Mouse (Mus musculus): ENCODE results near the gene Map4. TPM values are rescaled to one million over a fixed set of nuclear protein-coding genes. Genes with fewer than 3 reads are reported as not detected.

The Map4 gene
- total and polyA plus RNA-seq, 3 experiments: 14.4 to 45.8 (median 28.9) TPM

GRCm38 (mm10) chr9:110057200-110057599, 125.9 kb downstream of the Map4 start:
- Histone ChIP-seq H3K79me2 (replicated peaks; ENCODE audit: control insufficient read depth, extremely low read depth, insufficient read depth, poor library complexity, severe bottlenecking) (no peaks in the 10 kb centered on the region), H3K9me3 (replicated peaks; ENCODE audit: low read length) (no peaks in the 10 kb centered on the region), H3K9ac (ENCODE audit: insufficient read depth, low read depth) (no peak overlapping the region), H3K27me3 (replicated peaks) (no peaks in the 10 kb centered on the region), H3K4me2 (ENCODE audit: insufficient read depth, low read depth, poor library complexity, severe bottlenecking) (no peak overlapping the region), H3K4me1 (ENCODE audit: control insufficient read depth in 1 of 2, insufficient read depth in 2 of 2) (peaks cover 0 to 21% of the 10 kb centered on the region in 2 experiments; a peak in 2 of 4 replicates), H3K36me3 (replicated peaks in 1 of 2; ENCODE audit: control insufficient read depth in 1 of 2, insufficient read depth in 1 of 2, low read length in 1 of 2) (peaks cover 2 to 29% of the 10 kb centered on the region in 2 experiments), H3K4me3 (replicated peaks in 1 of 3; ENCODE audit: low read depth in 2 of 3, low read length in 2 of 3, poor library complexity in 1 of 3) (no peak overlapping the region), H3K27ac (ENCODE audit: insufficient read depth, low read depth) (no peak overlapping the region)
- TF ChIP-seq NELFE (IDR thresholded peaks at IDR 0.05; ENCODE audit: low read depth, low read length): no peak
- no peak for TF ChIP-seq POLR2A (IDR thresholded peaks at IDR 0.05; ENCODE audit: low read depth, low read length)
- no peak for TF ChIP-seq MYC (IDR thresholded peaks at IDR 0.05; ENCODE audit: low read depth, low read length)
- TF ChIP-seq RAD21 (IDR thresholded peaks at IDR 0.05; ENCODE audit: low read depth, low read length): no peak
- TF ChIP-seq BHLHE40 (IDR thresholded peaks at IDR 0.05; ENCODE audit: low read depth, low read length): no peak
- no peak for TF ChIP-seq CTCF (conservative IDR thresholded peaks at IDR 0.05 in 1 of 2, IDR thresholded peaks at IDR 0.05 in 1 of 2; ENCODE audit: low read depth in 2 of 2, low read length in 2 of 2)
- no peak for TF ChIP-seq JUN (IDR thresholded peaks at IDR 0.05; ENCODE audit: insufficient read depth, low read depth, low read length)
- no peak for TF ChIP-seq NRF1 (IDR thresholded peaks at IDR 0.05; ENCODE audit: low read depth, low read length)
- no peak for TF ChIP-seq MAX (IDR thresholded peaks at IDR 0.05; ENCODE audit: low read length)
- in situ Hi-C loops (cut with MboI; ENCODE audit: low pct_ligation_motif_present, low pct_unique_long_range_greater_than_20kb, low sequenced_read_pairs) (no loop called here), dilution Hi-C loops (cut with MboI; ENCODE audit: extremely low pct_ligation_motif_present, extremely low pct_unique_long_range_greater_than_20kb, low sequenced_read_pairs) (no loop called here)
- no peak for DNase-seq (ENCODE audit: extremely low read depth)

- no peak for TF ChIP-seq ZNF384 (IDR thresholded peaks at IDR 0.05; ENCODE audit: low read depth, low read length)
- TF ChIP-seq SMC3 (IDR thresholded peaks at IDR 0.05; ENCODE audit: low read depth, low read length): no peak
- no peak for TF ChIP-seq EP300 (IDR thresholded peaks at IDR 0.05; ENCODE audit: low read length)
- TF ChIP-seq PAX5 (IDR thresholded peaks at IDR 0.05; ENCODE audit: low read length): no peak
- TF ChIP-seq TBP (conservative IDR thresholded peaks at IDR 0.05; ENCODE audit: low read depth, low read length): no peak
- TF ChIP-seq BHLHE40 (IDR thresholded peaks at IDR 0.05; ENCODE audit: low read depth, low read length): no peak
- no peak for TF ChIP-seq MEF2A (IDR thresholded peaks at IDR 0.05; ENCODE audit: borderline replicate concordance, low read depth, low read length)
- TF ChIP-seq ZMIZ1 (IDR thresholded peaks at IDR 0.05; ENCODE audit: low read depth, low read length): no peak
- no peak for TF ChIP-seq POLR2A (IDR thresholded peaks at IDR 0.05; ENCODE audit: low read depth, low read length)
- no peak for TF ChIP-seq ZC3H11A (IDR thresholded peaks at IDR 0.05; ENCODE audit: low read depth, low read length)
- no peak for TF ChIP-seq CHD1 (IDR thresholded peaks at IDR 0.05; ENCODE audit: low read depth, low read length)
- no peak for TF ChIP-seq IRF4 (IDR thresholded peaks at IDR 0.05; ENCODE audit: low read depth, low read length)
- no peak for TF ChIP-seq MAX (IDR thresholded peaks at IDR 0.05; ENCODE audit: low read length)
- TF ChIP-seq USF1 (IDR thresholded peaks at IDR 0.05; ENCODE audit: low read depth, low read length): no peak
- no peak for TF ChIP-seq NELFE (IDR thresholded peaks at IDR 0.05; ENCODE audit: low read depth, low read length)
- TF ChIP-seq UBTF (IDR thresholded peaks at IDR 0.05; ENCODE audit: low read depth, low read length): no peak
- no peak for TF ChIP-seq NRF1 (IDR thresholded peaks at IDR 0.05; ENCODE audit: low read depth, low read length)
- no peak for TF ChIP-seq GABPA (IDR thresholded peaks at IDR 0.05; ENCODE audit: insufficient replicate concordance, low read depth, low read length)
- no peak for TF ChIP-seq USF2 (conservative IDR thresholded peaks at IDR 0.05; ENCODE audit: low read depth, low read length)
- no peak for TF ChIP-seq MAZ (IDR thresholded peaks at IDR 0.05; ENCODE audit: low read depth, low read length)
- Histone ChIP-seq H3K9me3 (replicated peaks; ENCODE audit: low read length) (no peaks in the 10 kb centered on the region), H3K4me3 (replicated peaks in 1 of 3; ENCODE audit: low read depth in 2 of 3, low read length in 2 of 3, poor library complexity in 1 of 3) (no peak overlapping the region), H3K9ac (ENCODE audit: insufficient read depth, low read depth) (no peak overlapping the region), H3K4me1 (ENCODE audit: control insufficient read depth in 1 of 2, insufficient read depth in 2 of 2) (peaks cover 0 to 28% of the 10 kb centered on the region in 2 experiments; a peak in 2 of 4 replicates), H3K27me3 (replicated peaks) (no peaks in the 10 kb centered on the region), H3K36me3 (replicated peaks in 1 of 2; ENCODE audit: control insufficient read depth in 1 of 2, insufficient read depth in 1 of 2, low read length in 1 of 2) (peaks cover 3 to 33% of the 10 kb centered on the region in 2 experiments), H3K79me2 (replicated peaks; ENCODE audit: control insufficient read depth, extremely low read depth, insufficient read depth, poor library complexity, severe bottlenecking) (no peaks in the 10 kb centered on the region), H3K27ac (ENCODE audit: insufficient read depth, low read depth) (no peak overlapping the region), H3K4me2 (ENCODE audit: insufficient read depth, low read depth, poor library complexity, severe bottlenecking) (no peak overlapping the region)
- dilution Hi-C loops (cut with MboI; ENCODE audit: extremely low pct_ligation_motif_present, extremely low pct_unique_long_range_greater_than_20kb, low sequenced_read_pairs): no loop called here
- in situ Hi-C loops (cut with MboI; ENCODE audit: low pct_ligation_motif_present, low pct_unique_long_range_greater_than_20kb, low sequenced_read_pairs): no loop called here
- no peak for DNase-seq (ENCODE audit: extremely low read depth)
Measured at GRCm38 (mm10) chr9:110060761-110061160, 129.5 kb downstream of the Map4 start.

Data from CH12.LX (cell line).